Mouse (Mus musculus): ENCODE measurements around the gene Olfr983.

Gene Olfr983

GRCm38 (mm10) chr9:40093495-40093894 is at the start of gene Olfr983:
Olfr983 (minus strand) TSS chr9:40093595.
- in situ Hi-C loops (cut with MseI, MboI): no loop called here

- in situ Hi-C loops (cut with MseI, MboI): no loop called here
Observed at GRCm38 (mm10) chr9:40141544-40141943, 48.1 kb upstream of the Olfr983 start.

GRCm38 (mm10) chr9:40139484-40139883 is 46.1 kb upstream of the Olfr983 start:
- in situ Hi-C loops (cut with MseI, MboI): no loop called here

GRCm38 (mm10) chr9:40136987-40137688 is 43.7 kb upstream of the Olfr983 start:
- in situ Hi-C loops (cut with MseI, MboI): no loop called here

- in situ Hi-C loops (cut with MseI, MboI): no loop called here
Observed at GRCm38 (mm10) chr9:40130556-40130955, 37.2 kb upstream of the Olfr983 start.

GRCm38 (mm10) chr9:40130084-40130483 is 36.7 kb upstream of the Olfr983 start, which contains the start of gene Olfr985:
Olfr985 (minus strand) TSS chr9:40130184.
- in situ Hi-C loops (cut with MseI, MboI): no loop called here

GRCm38 (mm10) chr9:40117287-40117659 is 23.9 kb upstream of the Olfr983 start:
- in situ Hi-C loops (cut with MseI, MboI): no loop called here

- in situ Hi-C loops (cut with MseI, MboI): no loop called here
Observed at GRCm38 (mm10) chr9:40116645-40117286, 23.4 kb upstream of the Olfr983 start.

GRCm38 (mm10) chr9:40114106-40114505 is 20.7 kb upstream of the Olfr983 start, which contains the start of gene Olfr984:
Olfr984 (minus strand) TSS chr9:40114206.
- in situ Hi-C loops (cut with MseI, MboI): no loop called here

- in situ Hi-C loops (cut with MseI, MboI): no loop called here
Observed at GRCm38 (mm10) chr9:40094769-40095168, 1.4 kb upstream of the Olfr983 start.

GRCm38 (mm10) chr9:40073529-40073928 is 19.9 kb downstream of the Olfr983 start, which contains the start of gene Olfr982:
Olfr982 (plus strand) TSS chr9:40073829.
- in situ Hi-C loops (cut with MseI, MboI): no loop called here

- in situ Hi-C loops (cut with MseI, MboI): no loop called here
Observed at GRCm38 (mm10) chr9:40050138-40050537, 43.3 kb downstream of the Olfr983 start.

Measured in mouse trophoblast stem cell (cell line).